Mouse (Mus musculus) E14TG2a.4 (cell line): ENCODE results near the gene Zfp341.

ENCODE experiments used
- H3K27me3 ChIP-seq: 2 replicates; pipeline ENCODE4 v1.6.1; 2014; ENCODE audit warnings: low read length, control low read depth; ENCODE audit not compliant: insufficient read depth
- H3K36me3 ChIP-seq: 2 replicates; pipeline ENCODE4 v1.6.1; 2014; ENCODE audit warnings: low read length, control low read depth; ENCODE audit not compliant: insufficient read depth
- H3K4me1 ChIP-seq: replicated peaks from 2 replicates; pipeline ENCODE4 v1.6.1; 2014; ENCODE audit warnings: low read depth, low read length, control low read depth
- H3K4me3 ChIP-seq: replicated peaks from 2 replicates; pipeline ENCODE4 v1.5.1; 2014; ENCODE audit warnings: mild to moderate bottlenecking, low read length
- H3K9me3 ChIP-seq: 2 replicates; pipeline ENCODE4 v1.6.1; 2014; ENCODE audit warnings: low read length, control low read depth
- CTCF ChIP-seq: conservative IDR thresholded peaks from 2 replicates; pipeline ENCODE4 v1.5.1; 2014; ENCODE audit warnings: low read length
- NANOG ChIP-seq: IDR thresholded peaks from 2 replicates; pipeline ENCODE4 v1.6.1; 2014; ENCODE audit warnings: borderline replicate concordance, low read length, mixed read lengths
- POU5F1 ChIP-seq: IDR thresholded peaks from 2 replicates; pipeline ENCODE4 v1.6.1; 2014; ENCODE audit warnings: low read length, borderline replicate concordance

The Zfp341 gene

GRCm38 (mm10) chr2:154570666-154571065, 42.4 kb upstream of the Zfp341 start:
- Histone ChIP-seq H3K36me3 (peaks cover 31% of the 10 kb centered on the region), H3K9me3 (no peaks in the 10 kb centered on the region), H3K27me3 (no peaks in the 10 kb centered on the region), H3K4me3 (peak overlapping the region; percentile 74), H3K4me1 (peaks cover 72% of the 10 kb centered on the region)
- TF ChIP-seq NANOG = no peak
- no peak for TF ChIP-seq CTCF
- TF ChIP-seq POU5F1 = no peak

GRCm38 (mm10) chr2:154571266-154571665, 41.8 kb upstream of the Zfp341 start:
- TF ChIP-seq CTCF = no peak
- no peak for TF ChIP-seq NANOG
- no peak for TF ChIP-seq POU5F1
- Histone ChIP-seq H3K9me3 (no peaks in the 10 kb centered on the region), H3K4me3 (peak overlapping the region; percentile 74; the same call in 1 of the 2 replicates), H3K4me1 (peaks cover 71% of the 10 kb centered on the region), H3K36me3 (peaks cover 25% of the 10 kb centered on the region), H3K27me3 (no peaks in the 10 kb centered on the region)

GRCm38 (mm10) chr2:154571976-154572375, 41.1 kb upstream of the Zfp341 start:
- TF ChIP-seq CTCF (no peak), NANOG (no peak), POU5F1 (no peak)

GRCm38 (mm10) chr2:154572996-154573395, 40.1 kb upstream of the Zfp341 start:
- Histone ChIP-seq H3K4me3 (no peak overlapping the region), H3K36me3 (peaks cover 8% of the 10 kb centered on the region; the same call in 1 of the 2 replicates), H3K9me3 (no peaks in the 10 kb centered on the region), H3K27me3 (no peaks in the 10 kb centered on the region), H3K4me1 (peaks cover 71% of the 10 kb centered on the region)
- no peak for TF ChIP-seq CTCF
- TF ChIP-seq POU5F1 = no peak
- no peak for TF ChIP-seq NANOG

More at GRCm38 (mm10) chr2:154571976-154572375, 41.1 kb upstream of the Zfp341 start:
- H3K36me3 ChIP-seq = peaks cover 18% of the 10 kb centered on the region; the same call in 1 of the 2 replicates
- H3K27me3 ChIP-seq = no peaks in the 10 kb centered on the region
- H3K9me3 ChIP-seq = no peaks in the 10 kb centered on the region
- no peak overlapping the region for H3K4me3 ChIP-seq
- H3K4me1 ChIP-seq = peaks cover 71% of the 10 kb centered on the region

- peaks cover 63% of the 10 kb centered on the region for H3K4me1 ChIP-seq
- H3K36me3 ChIP-seq = no peaks in the 10 kb centered on the region
- no peaks in the 10 kb centered on the region for H3K9me3 ChIP-seq
- H3K27me3 ChIP-seq = no peaks in the 10 kb centered on the region
- TF ChIP-seq CTCF (no peak), POU5F1 (no peak), NANOG (no peak)
- H3K4me3 ChIP-seq = no peak overlapping the region
Observed at GRCm38 (mm10) chr2:154574271-154574670, 38.8 kb upstream of the Zfp341 start.

GRCm38 (mm10) chr2:154576876-154577743, 36.0 kb upstream of the Zfp341 start:
- TF ChIP-seq POU5F1 (no peak), CTCF (no peak), NANOG (no peak)
- Histone ChIP-seq H3K27me3 (no peaks in the 10 kb centered on the region), H3K9me3 (no peaks in the 10 kb centered on the region), H3K36me3 (no peaks in the 10 kb centered on the region), H3K4me3 (peak overlapping the region; percentile 43), H3K4me1 (peaks cover 62% of the 10 kb centered on the region)

GRCm38 (mm10) chr2:154577744-154578067, 35.4 kb upstream of the Zfp341 start:
- H3K36me3 ChIP-seq = no peaks in the 10 kb centered on the region
- no peaks in the 10 kb centered on the region for H3K27me3 ChIP-seq
- TF ChIP-seq CTCF (no peak), POU5F1 (no peak), NANOG (no peak)
- 0 out of 2 replicates have a peak overlapping the region, but pooled peaks have one; percentile 43 for H3K4me3 ChIP-seq
- no peaks in the 10 kb centered on the region for H3K9me3 ChIP-seq
- H3K4me1 ChIP-seq = peaks cover 61% of the 10 kb centered on the region

- Histone ChIP-seq H3K36me3 (no peaks in the 10 kb centered on the region), H3K27me3 (no peaks in the 10 kb centered on the region), H3K4me1 (peaks cover 74% of the 10 kb centered on the region), H3K9me3 (no peaks in the 10 kb centered on the region), H3K4me3 (no peak overlapping the region)
- no peak for TF ChIP-seq POU5F1
- no peak for TF ChIP-seq CTCF
- no peak for TF ChIP-seq NANOG
Observed at GRCm38 (mm10) chr2:154580586-154580985, 32.5 kb upstream of the Zfp341 start.
